Mouse (Mus musculus) C2C12 (cell line): ENCODE results near the gene Slc12a8.

Experiments used
- CEBPB ChIP-seq: IDR thresholded peaks from one replicate; pipeline ENCODE4 v1.6.1; 2011; ENCODE audit warnings: low read depth, mild to moderate bottlenecking, control low read depth, moderate library complexity
- CTCF ChIP-seq: IDR thresholded peaks from one replicate; pipeline ENCODE4 v1.5.1; 2011; ENCODE audit not compliant: control insufficient read depth, insufficient read depth, insufficient read length
- FOSL1 ChIP-seq: IDR thresholded peaks from one replicate; pipeline ENCODE4 v1.8.0; 2011; ENCODE audit warnings: mild to moderate bottlenecking, low read length; ENCODE audit not compliant: poor library complexity, insufficient read depth, severe bottlenecking
- MAX ChIP-seq: IDR thresholded peaks from one replicate; pipeline ENCODE4 v1.6.1; 2011; ENCODE audit warnings: mild to moderate bottlenecking, control low read depth
- MYOD1 ChIP-seq: IDR thresholded peaks from one replicate; pipeline ENCODE4 v1.6.1; 2011; ENCODE audit warnings: low read depth; ENCODE audit not compliant: control insufficient read depth, insufficient read length
- MYOG ChIP-seq: IDR thresholded peaks from one replicate; pipeline ENCODE4 v1.6.1; 2011; ENCODE audit not compliant: control insufficient read depth, insufficient read length; ENCODE audit errors: extremely low read depth
- USF1 ChIP-seq: IDR thresholded peaks from one replicate; pipeline ENCODE4 v1.6.1; 2011; ENCODE audit warnings: low read depth, mild to moderate bottlenecking, control low read depth, moderate library complexity

DNA sequence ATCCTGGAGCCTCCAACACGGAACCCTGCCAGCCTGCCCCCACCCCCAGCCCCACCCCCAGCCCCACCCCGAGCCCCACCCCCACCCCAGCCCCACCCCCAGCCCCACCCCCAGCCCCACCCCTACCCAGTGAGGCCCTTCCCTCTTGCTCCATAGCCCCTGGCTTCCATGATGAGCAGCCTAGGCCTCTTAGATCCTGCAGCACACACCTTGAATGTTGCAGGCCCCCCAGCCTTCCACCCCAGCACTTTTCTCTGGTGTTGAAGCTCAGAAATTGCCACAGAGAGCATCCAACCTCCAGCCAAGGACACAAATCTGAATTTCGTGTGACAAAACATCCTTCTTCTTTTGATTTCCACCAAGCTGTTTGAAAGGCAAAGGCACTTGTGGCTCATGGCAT is 104.7 kb downstream of the Slc12a8 start:
- no peak for TF ChIP-seq CTCF
- TF ChIP-seq USF1, result no peak
- no peak for TF ChIP-seq MAX
- no peak for TF ChIP-seq CEBPB
- TF ChIP-seq MYOD1, result no peak
- TF ChIP-seq FOSL1, result no peak
- no peak for TF ChIP-seq MYOG
